Mouse (Mus musculus): Measurements from ENCODE around the gene Aprt. TPM values are rescaled to one million over a fixed set of nuclear protein-coding genes. Genes with fewer than 3 reads are reported as not detected.

Aprt gene
- 113 and 120 TPM in 2 replicates for polyA plus RNA-seq (2012; rRNA removed)

GRCm38 (mm10) chr8:122576648-122577022, at the start of gene Aprt:
Aprt (minus strand) TSS chr8:122576909.

DNA sequence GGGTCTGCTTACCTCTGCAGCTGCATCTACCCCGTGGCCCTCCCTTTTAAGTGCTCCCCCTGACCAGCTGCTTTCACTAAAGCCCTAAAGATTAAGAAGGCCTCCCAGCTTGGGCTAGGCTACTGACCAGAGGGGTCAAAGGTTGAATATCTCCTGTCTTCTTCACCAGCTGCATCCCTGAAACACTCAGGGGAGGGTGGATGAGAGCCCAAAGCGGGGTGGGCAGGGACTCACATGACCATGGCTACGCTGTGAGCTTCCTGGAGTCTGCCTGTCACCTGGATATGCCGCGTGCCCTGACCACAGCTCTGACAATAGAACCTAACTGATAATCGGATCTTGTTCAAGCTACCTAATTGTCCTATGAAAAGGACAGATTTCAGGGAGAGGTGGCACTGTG, 46.0 kb upstream of the Aprt start, which contains the start of gene Pabpn1l:
Gene Pabpn1l, minus strand, starts transcription at position 13 of the 400 bp plus-strand sequence.

GRCm38 (mm10) chr8:122611295-122612133, 34.8 kb upstream of the Aprt start, which contains the start of the genes Galns and Trappc2l:
Galns (minus strand) TSS chr8:122611463.
Trappc2l (plus strand) TSS chr8:122611640.

DNA sequence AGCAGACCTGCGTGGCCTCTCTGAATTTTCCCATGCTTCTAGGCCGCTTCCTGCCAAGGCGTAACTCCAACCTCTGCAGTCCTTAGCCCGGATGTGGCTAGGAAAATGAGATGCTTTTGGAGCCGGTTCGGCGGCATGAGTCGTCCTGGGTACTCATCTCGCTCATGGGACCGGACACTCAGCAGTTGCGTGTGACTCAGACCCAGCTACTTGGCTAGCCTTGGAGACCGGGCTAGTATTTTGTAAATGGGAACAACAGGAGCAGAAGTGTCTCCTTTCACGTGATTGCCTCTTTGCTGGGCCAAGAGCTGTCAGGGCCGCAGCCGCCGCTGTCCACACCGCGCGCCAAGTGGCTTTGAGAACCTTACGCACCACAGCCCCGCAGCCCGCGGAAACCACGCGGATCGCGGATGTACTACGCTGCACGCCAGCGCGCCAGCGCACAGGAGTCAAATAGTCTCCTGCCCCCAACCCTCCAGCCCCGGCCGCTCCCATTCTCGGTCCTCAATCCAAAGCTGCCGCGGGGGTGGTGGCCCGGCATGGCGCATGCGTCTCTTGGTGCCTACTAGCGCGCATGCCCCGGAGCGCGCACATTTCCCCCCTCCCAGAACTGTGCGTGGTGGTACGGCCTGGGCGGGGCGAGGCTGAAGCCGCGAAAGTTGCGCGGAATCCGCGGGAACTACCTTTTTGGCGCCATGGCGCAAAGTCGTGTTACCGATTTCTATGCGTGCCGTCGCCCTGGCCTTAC, 9.2 kb downstream of the Aprt start, which contains the start of gene Cdt1:
Gene Cdt1, plus strand, starts transcription at position 655 of the 748 bp plus-strand sequence.

DNA sequence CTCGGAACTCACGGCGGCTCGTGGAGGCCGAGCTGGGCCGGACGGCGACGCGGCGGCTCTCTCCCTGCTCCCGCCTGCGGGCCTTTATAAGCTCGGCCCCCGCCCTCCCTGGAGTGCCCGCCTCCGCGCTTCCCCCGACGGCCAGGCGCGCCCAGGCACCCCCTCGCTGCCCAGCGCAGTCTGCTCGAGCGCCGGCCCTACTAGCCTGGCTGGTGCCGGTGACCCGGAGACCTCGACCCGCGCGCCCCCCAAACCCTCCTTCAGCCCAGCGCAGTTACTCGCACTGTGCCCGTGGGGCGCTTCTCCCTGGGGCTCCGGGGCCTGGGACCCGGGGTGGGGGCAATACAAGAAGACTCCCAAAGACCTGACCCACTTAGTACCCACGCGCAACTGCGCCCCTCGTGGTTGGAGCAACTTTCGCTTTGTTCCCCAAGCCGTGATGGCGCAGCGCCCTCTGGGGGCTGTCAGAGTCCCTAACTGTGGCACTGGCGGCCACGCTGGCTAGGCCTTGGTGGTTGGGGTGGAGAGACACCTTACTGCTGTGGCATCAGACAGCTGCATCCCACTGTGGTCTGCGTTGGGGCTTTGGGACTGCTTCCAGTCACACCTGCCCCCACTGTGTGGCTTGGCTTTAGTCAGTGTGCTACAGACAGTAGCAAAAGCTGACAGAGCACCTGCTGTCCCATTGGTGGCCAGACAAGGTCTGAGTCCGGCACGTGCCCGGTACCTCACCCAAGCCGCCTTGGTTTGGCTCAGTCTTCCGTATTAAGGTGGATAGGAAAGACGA, 25.3 kb downstream of the Aprt start, which contains the start of gene Piezo1:
Gene Piezo1, minus strand, starts transcription at position 65 of the 787 bp plus-strand sequence.

Other genes with a start within 250 kb of the Aprt start
- gene Trhr2, start 216.2 kb downstream of the Aprt start, polyA plus RNA-seq (2012; rRNA removed) = not detected in 2 replicates
- 13.4 and 17.0 TPM in 2 replicates for gene Zc3h18, start 200.3 kb downstream of the Aprt start, polyA plus RNA-seq (2012; rRNA removed)
- gene Il17c, start 154.9 kb downstream of the Aprt start, polyA plus RNA-seq (2012; rRNA removed) = 0.05 TPM in 1 of 2 replicates, not detected in the other
- 107 and 119 TPM in 2 replicates for gene Cyba, start 144.0 kb downstream of the Aprt start, polyA plus RNA-seq (2012; rRNA removed)
- 29.7 and 41.7 TPM in 2 replicates for gene Mvd, start 133.5 kb downstream of the Aprt start, polyA plus RNA-seq (2012; rRNA removed)
- 0.84 and 0.85 TPM in 2 replicates for gene Snai3, start 116.2 kb downstream of the Aprt start, polyA plus RNA-seq (2012; rRNA removed)
- 20.0 and 21.6 TPM in 2 replicates for gene Rnf166, start 100.8 kb downstream of the Aprt start, polyA plus RNA-seq (2012; rRNA removed)
- gene Ctu2, start 100.8 kb downstream of the Aprt start, polyA plus RNA-seq (2012; rRNA removed) = 10.9 and 11.2 TPM in 2 replicates
- 25.4 and 31.4 TPM in 2 replicates for gene Piezo1, start 25.6 kb downstream of the Aprt start, polyA plus RNA-seq (2012; rRNA removed)
- gene Cdt1, start 8.9 kb downstream of the Aprt start, polyA plus RNA-seq (2012; rRNA removed) = 26.5 and 28.6 TPM in 2 replicates
- gene Galns, start 34.6 kb upstream of the Aprt start, polyA plus RNA-seq (2012; rRNA removed) = 8.1 and 9.4 TPM in 2 replicates
- 34.3 and 38.9 TPM in 2 replicates for gene Trappc2l, start 34.7 kb upstream of the Aprt start, polyA plus RNA-seq (2012; rRNA removed)
- gene Pabpn1l, start 45.8 kb upstream of the Aprt start, polyA plus RNA-seq (2012; rRNA removed) = not detected in 2 replicates
- 0.65 and 0.79 TPM in 2 replicates for gene Cbfa2t3, start 122.2 kb upstream of the Aprt start, polyA plus RNA-seq (2012; rRNA removed)
- gene Acsf3, start 198.6 kb upstream of the Aprt start, polyA plus RNA-seq (2012; rRNA removed) = 10.7 and 12.5 TPM in 2 replicates

Data from liver, embryonic 18 days (tissue).